Mouse (Mus musculus) left cerebral cortex, adult 11 months (tissue): ENCODE measurements around the gene Limch1.

Experiments used
- DNase-seq: peaks from one replicate; pipeline ENCODE4 v3.0.0; 2022; ENCODE audit warnings: low spot score

The Limch1 gene

GRCm38 (mm10) chr5:66881901-66882341 lies 136.3 kb downstream of the Limch1 start:
- no peak for DNase-seq

GRCm38 (mm10) chr5:66882718-66883117 lies 137.1 kb downstream of the Limch1 start:
- DNase-seq, result no peak

DNA sequence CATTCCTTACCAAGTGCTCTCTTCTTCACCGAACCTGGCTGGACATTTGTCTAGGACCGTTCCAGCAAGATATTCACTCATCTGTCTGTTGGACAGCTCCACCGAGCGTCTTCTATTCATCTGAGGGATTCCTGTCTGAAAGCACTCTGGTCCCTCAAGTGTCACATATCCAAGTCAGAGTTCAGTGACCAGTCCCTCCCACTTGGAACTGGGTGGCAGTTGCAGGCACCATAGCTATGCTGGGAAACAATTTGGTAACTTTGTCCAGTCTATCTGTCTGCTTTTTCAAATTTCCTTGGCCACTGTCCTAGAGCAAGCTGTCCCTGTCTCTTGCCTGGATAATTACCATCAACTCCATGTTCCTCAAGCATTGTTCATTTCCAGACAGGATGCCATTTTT lies 138.9 kb downstream of the Limch1 start:
- DNase-seq, result no peak

GRCm38 (mm10) chr5:66886410-66887120 lies 140.9 kb downstream of the Limch1 start:
- DNase-seq, result no peak

DNA sequence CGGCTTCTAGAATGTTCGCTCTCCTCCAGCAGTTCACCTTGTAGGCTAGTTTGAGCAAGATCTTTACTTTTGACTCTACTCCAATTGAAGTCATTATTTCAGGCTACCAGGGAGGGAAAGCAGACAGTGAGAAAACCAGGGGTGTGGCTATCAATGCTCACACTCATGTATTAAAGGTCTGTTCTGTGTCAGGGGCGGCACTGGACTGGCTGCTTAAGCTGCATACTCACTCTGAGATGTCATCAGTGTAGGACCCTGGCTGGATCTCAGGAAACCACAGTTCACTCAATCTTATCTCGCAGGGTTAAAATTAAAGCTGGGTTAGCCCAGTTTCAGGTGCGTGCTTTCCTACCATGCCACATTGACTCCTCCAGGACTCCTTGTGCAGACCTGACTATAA lies 142.4 kb downstream of the Limch1 start:
- DNase-seq, result no peak

GRCm38 (mm10) chr5:66889337-66889736 lies 143.7 kb downstream of the Limch1 start:
- no peak for DNase-seq

DNA sequence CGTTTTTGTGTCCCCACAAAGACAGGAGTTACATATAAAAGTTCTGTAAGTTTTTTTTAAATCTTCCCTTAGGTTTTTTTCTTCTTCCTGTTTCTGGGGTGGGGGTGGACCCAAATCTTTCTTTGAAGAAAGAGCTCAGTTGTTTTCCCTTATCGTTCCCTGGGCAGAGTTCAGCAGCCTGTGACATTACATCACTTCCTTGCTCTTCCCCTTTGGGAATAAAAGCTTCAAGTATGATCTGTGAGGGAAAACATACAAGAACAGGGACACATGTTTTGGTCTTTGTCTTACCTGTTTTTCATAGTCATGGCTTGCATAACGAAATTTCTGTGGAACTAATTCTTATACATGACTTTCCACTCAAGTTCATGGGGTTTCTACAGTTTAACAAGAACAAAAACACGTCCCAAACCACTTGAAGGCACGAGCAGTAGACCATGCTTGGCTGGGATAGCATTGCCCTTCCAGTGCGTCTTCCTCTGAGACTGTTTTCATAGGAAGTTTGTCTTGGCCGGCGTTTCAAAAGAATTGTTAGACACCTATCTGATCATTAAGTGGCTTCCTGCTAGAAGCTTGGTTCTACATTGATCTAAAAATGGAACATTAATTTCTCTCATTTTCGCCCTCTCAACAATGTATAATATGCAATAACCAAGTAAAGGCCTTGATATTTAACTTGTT lies 150.0 kb downstream of the Limch1 start:
- no peak for DNase-seq

DNA sequence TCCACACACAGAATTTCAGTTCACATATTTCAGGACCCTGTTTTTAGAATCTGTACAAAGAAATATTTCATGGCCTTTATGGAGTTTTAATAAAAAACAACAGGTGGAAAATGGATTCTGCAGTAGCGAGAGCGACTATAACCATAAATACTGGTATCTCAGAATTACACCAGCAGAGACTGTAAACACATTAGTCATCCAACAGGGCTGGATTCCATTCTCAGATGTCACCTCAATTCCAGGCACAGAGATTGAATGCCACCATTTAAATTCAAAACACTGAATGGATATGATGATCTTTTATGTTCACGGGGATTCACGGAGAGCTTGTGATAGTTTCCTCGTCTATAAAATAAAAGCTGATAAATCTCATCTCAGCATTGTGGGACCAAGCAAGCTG lies 152.0 kb downstream of the Limch1 start:
- no peak for DNase-seq

DNA sequence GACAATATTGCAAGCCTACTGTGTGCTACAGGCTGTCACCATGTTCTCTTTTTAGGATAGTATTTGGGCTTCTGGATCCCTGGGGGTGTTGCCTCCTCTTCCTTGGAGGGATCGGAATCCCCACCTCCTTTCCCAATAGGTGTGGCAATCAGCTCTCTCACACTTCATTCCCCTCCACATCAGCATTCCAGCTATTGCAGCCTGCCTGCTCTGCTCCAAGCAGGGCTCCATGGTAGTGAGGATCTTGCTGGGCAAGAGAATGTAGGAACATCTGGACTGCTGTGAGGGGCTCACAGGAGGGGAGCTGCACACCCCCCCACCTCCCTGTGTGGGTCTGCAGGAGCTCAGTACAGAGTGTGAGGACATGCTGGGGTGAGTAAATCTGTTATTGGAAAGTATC lies 152.6 kb downstream of the Limch1 start:
- no peak for DNase-seq

GRCm38 (mm10) chr5:66898811-66899430 lies 153.3 kb downstream of the Limch1 start:
- DNase-seq, result no peak

DNA sequence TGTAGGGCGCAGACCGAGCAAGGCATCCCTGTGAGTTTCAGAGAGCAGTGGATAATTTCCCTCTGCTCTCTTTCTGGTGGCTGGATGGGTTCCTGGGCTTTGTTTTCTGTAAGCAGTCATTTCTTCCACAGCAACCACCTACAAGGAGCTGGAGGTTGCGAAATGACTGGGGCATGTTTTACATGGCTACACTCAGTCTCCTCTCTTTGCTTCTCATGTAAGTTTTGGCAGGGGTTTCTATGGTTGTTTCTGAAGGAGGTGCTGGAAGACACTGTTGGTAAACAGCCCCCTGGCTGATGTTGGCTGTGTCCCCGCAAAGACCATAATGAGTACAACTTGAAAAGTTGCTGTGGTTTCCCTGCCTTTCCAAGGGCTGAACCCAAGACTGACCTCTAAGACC lies 155.5 kb downstream of the Limch1 start:
- no peak for DNase-seq

DNA sequence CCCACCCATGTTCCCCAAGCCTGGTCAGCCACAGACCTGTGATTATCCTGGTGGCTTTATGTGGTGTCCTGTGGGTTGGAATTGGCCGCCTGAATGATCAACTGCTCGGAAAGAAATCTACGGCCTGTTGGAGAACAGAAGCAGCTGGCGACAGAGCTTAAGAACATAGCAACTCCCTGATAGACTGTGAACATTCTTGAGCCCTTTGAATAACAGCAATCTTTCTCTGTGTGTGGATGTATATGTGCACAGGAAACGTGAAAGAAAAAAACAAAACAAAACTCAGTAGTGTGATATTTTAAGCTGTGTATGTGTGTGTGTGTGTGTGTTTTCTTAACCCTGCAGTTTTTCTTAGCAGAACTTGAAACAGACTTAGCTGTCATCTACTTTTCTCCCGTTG lies 159.2 kb downstream of the Limch1 start:
- DNase-seq, result no peak

DNA sequence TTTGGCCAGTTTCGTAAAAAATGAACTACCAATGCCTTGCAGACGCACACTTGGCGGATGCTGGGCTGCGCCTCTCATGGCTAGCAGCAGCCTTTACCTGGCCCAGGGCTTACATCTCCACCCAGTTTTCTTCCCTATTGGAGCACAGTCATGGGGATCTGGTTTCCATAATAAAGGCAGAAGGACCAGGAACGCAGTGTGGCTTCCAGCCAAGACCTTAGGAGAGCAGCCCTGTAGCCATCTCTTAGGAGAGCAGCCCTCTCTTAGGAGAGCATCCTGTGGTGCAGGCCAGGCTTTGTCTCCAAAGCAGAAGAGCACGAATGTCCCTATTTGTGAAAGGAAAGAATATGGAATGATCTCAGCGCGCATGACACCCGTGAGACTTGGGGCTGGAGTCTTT lies 163.3 kb downstream of the Limch1 start:
- DNase-seq, result no peak

- no peak for DNase-seq
Observed at GRCm38 (mm10) chr5:66909962-66910361, 164.3 kb downstream of the Limch1 start.

- no peak for DNase-seq
Observed at GRCm38 (mm10) chr5:66910610-66911009, 165.0 kb downstream of the Limch1 start.

DNA sequence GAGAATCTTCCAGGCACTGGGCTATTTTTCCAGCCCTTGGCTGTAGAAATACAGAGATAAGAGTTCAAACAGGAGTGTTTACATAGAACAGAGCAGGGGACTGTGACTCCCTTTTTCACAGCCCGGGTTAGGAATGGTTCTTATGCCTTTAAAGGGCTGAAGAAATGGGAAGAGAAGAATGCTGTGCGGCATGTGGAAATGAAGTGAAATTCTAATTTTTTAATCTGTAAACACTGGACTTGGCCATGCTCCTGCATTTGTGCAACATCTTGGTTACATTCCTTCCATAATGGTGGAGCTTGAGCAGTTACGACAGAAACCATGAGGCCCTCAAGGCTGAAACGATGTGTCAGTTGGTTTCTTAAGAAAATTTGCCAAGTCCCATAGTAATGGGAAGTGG lies 165.4 kb downstream of the Limch1 start:
- DNase-seq, result no peak

DNA sequence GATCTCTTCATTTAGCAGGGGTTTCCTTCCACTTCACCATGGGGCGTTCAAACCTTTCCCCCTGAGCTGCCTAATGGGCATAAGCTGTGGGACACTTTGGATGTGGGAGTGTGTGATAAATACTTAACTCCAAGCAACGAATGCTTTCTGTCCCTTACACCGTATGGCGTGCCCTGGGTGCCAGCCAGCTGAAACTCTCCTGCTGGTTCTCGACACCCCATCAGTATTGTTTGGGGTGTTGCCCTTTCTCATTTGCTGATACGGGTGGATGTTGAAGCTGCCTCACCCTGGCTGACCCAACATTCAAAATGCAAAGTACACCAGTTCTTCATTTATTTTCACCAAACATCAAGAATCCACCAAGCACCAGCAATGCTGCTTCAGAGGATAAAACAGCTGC lies 168.2 kb downstream of the Limch1 start:
- DNase-seq, result no peak

- no peak for DNase-seq
Observed at GRCm38 (mm10) chr5:66917353-66918315, 172.0 kb downstream of the Limch1 start.

DNA sequence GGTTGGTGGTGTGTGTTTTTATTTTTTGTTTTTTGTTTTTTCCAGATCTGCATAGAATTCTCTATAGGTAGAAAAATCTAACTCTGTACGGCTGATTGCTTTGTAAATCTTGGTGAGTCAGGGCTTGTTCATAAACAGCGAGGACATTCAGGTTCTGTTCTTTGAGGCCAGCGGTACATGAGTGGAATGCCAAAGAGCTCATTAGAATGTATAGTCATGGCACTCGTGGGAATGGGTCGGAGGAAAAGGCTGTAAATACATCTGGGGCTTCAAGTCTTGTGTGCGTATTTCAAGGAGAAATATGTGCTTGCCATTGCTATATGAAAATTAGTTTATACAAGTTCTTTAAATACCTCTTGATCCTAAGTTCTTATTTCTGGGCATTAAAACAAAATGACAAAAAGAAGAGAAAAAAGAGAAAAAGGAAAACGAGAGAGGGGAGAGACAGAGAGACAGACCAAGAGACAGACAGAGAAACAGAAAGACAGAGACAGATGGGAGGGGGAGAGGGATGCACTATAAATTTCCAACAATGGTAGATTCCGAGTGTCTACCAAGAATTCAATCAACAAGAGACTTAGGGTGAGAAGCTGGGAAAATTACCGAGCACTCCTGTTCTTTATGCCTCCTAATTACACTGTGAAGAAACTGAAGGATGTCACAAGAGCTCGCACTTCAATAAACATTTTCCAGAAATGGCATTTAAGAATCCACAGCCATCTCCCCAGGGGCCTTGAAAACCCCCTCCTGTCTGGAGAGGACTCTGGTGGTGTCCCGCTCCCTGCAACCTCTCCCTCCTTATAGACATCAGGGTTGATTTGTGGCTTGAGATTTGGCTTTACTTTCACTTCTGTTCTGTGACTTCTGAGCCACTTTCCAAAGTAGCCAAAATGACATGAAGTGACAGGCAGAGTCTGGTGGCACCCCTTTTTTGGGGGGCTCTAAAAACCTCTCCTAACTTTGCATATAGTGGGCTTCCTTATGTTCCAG lies 173.0 kb downstream of the Limch1 start:
- no peak for DNase-seq

DNA sequence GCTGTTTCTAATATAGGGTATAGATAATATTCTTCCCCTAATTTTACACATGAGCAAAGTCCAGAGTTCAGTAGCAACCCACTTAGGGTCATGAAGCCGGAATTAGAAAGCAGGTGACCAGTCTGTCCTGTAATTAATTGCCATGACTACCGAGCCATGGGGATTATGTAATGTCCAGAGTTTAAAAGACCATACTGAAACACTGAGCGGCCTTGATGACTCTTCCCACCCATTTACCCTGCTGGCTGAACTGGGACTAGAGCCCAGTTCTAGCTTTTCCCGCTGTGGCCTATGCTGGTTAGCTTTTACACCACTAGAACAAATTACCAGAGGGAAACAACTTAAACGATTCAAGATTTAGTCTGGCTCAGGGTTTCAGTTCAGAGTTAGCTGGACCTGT lies 177.0 kb downstream of the Limch1 start:
- no peak for DNase-seq

- no peak for DNase-seq
Observed at GRCm38 (mm10) chr5:66929291-66929690, 183.7 kb downstream of the Limch1 start.
